Mouse (Mus musculus) embryonic facial prominence, embryonic 14.5 days (tissue): Measurements from ENCODE around the gene Kcnq1. TPM values are rescaled to one million over a fixed set of nuclear protein-coding genes. Genes with fewer than 3 reads are reported as not detected.
A peak's percentile ranks its signal among the peaks of the same experiment; 100 is the strongest.

Experiments
- ATAC-seq: fragments of 200-750 bp; cut with Nextera tagmentation; 2 replicates; pipeline ENCODE4 v1.8.0; 2017; ENCODE audit warnings: low read depth, moderate number of reproducible peaks, moderate TSS enrichment
- DNase-seq: peaks from one replicate; pipeline ENCODE4 v3.0.0-alpha.2; 2015; ENCODE audit warnings: low spot score
- H3K27ac ChIP-seq: fragments of 300-500 bp; sonication (generic); replicated peaks from 2 replicates; pipeline ENCODE4 v1.5.1; 2014; ENCODE audit warnings: low read depth, mild to moderate bottlenecking, low read length, moderate library complexity
- H3K27me3 ChIP-seq: fragments of 300-500 bp; sonication (generic); replicated peaks from 2 replicates; pipeline ENCODE4 v1.6.1; 2014; ENCODE audit warnings: low read length; ENCODE audit not compliant: control insufficient read depth, insufficient read depth
- H3K36me3 ChIP-seq: fragments of 300-500 bp; sonication (generic); 2 replicates; pipeline ENCODE4 v1.6.1; 2014; ENCODE audit warnings: low read length, mixed read lengths; ENCODE audit not compliant: control insufficient read depth, insufficient read depth
- H3K4me1 ChIP-seq: fragments of 300-500 bp; sonication (generic); 2 replicates; pipeline ENCODE4 v1.6.1; 2014; ENCODE audit warnings: antibody characterized with exemption, low read length; ENCODE audit not compliant: control insufficient read depth, insufficient read depth
- H3K4me2 ChIP-seq: fragments of 300-500 bp; sonication (generic); 2 replicates; pipeline ENCODE4 v1.6.1; 2014; ENCODE audit warnings: low read depth, mild to moderate bottlenecking, low read length, moderate library complexity, mixed read lengths
- H3K4me3 ChIP-seq: fragments of 300-500 bp; sonication (generic); 2 replicates; pipeline ENCODE4 v1.5.1; 2014; ENCODE audit warnings: low read depth, mild to moderate bottlenecking, low read length
- H3K9ac ChIP-seq: fragments of 300-500 bp; sonication (generic); 2 replicates; pipeline ENCODE4 v1.6.1; 2014; ENCODE audit warnings: low read depth, mild to moderate bottlenecking, low read length, moderate library complexity, mixed read lengths
- H3K9me3 ChIP-seq: fragments of 300-500 bp; sonication (generic); 2 replicates; pipeline ENCODE4 v1.6.1; 2016; ENCODE audit warnings: low read length; ENCODE audit not compliant: control insufficient read depth
- WGBS: fragments of 180-500 bp; shearing (Covaris S2); extraction: QIAGEN DNeasy Blood & Tissue Kit; methylation state at CpG from one replicate; pipeline ENCODE4 v1.1.7; 2014; 5-methylcytosine and 5-hydroxymethylcytosine counted together
- polyA plus RNA-seq: library from polyadenylated mRNA; unstranded; fragments of >200 nt; fragmentation: Nextera tagmentation; extraction: Ambion mirVana; gene quantifications from 2 replicates; pipeline ENCODE4 v1.2.1, GENCODE M21; 2014

The Kcnq1 gene
- polyA plus RNA-seq, 1 experiment from 2014 or later, result 1.9 TPM

- H3K4me3 ChIP-seq, result no peak overlapping the region
- no peaks in the 10 kb centered on the region for H3K36me3 ChIP-seq
- H3K9me3 ChIP-seq, result no peaks in the 10 kb centered on the region
- no peaks in the 10 kb centered on the region for H3K4me1 ChIP-seq
- no peak for ATAC-seq
- 84% methylated on average over 5 of the region's 5 CpGs for WGBS
- H3K27ac ChIP-seq, result no peak overlapping the region
- no peaks in the 10 kb centered on the region for H3K27me3 ChIP-seq
- no peak overlapping the region for H3K4me2 ChIP-seq
- no peak overlapping the region for H3K9ac ChIP-seq
- no peak for DNase-seq
Measured at GRCm38 (mm10) chr7:143132815-143133214, 26.7 kb downstream of the Kcnq1 start.

- H3K4me1 ChIP-seq, result no peaks in the 10 kb centered on the region
- no peak overlapping the region for H3K9ac ChIP-seq
- no peaks in the 10 kb centered on the region for H3K27me3 ChIP-seq
- DNase-seq (peak; percentile 64), ATAC-seq (peak; percentile 59)
- no peaks in the 10 kb centered on the region for H3K36me3 ChIP-seq
- no peak overlapping the region for H3K4me3 ChIP-seq
- no peak overlapping the region for H3K27ac ChIP-seq
- no peak overlapping the region for H3K4me2 ChIP-seq
- no peaks in the 10 kb centered on the region for H3K9me3 ChIP-seq
- 47% methylated on average over 2 of the region's 2 CpGs for WGBS
Measured at GRCm38 (mm10) chr7:143136125-143136524, 30.0 kb downstream of the Kcnq1 start.

GRCm38 (mm10) chr7:143136561-143136960 is 30.4 kb downstream of the Kcnq1 start:
- DNase-seq (no peak), ATAC-seq (no peak)
- Histone ChIP-seq H3K9ac (no peak overlapping the region), H3K4me2 (no peak overlapping the region), H3K27me3 (no peaks in the 10 kb centered on the region), H3K4me1 (no peaks in the 10 kb centered on the region), H3K9me3 (no peaks in the 10 kb centered on the region), H3K27ac (no peak overlapping the region), H3K36me3 (no peaks in the 10 kb centered on the region), H3K4me3 (no peak overlapping the region)
- 41% methylated on average over 5 of the region's 5 CpGs for WGBS

- no peaks in the 10 kb centered on the region for H3K27me3 ChIP-seq
- H3K4me3 ChIP-seq, result no peak overlapping the region
- H3K4me2 ChIP-seq, result no peak overlapping the region
- 29% methylated on average over 1 of the region's 1 CpGs for WGBS
- H3K9ac ChIP-seq, result no peak overlapping the region
- no peaks in the 10 kb centered on the region for H3K9me3 ChIP-seq
- no peaks in the 10 kb centered on the region for H3K4me1 ChIP-seq
- H3K36me3 ChIP-seq, result no peaks in the 10 kb centered on the region
- no peak for ATAC-seq
- DNase-seq, result peak; percentile 39
- H3K27ac ChIP-seq, result no peak overlapping the region
Measured at GRCm38 (mm10) chr7:143138789-143139188, 32.6 kb downstream of the Kcnq1 start.

- whole genome bisulfite sequencing, result 81% methylated on average over 4 of the region's 4 CpGs
- Histone ChIP-seq H3K9me3 (no peaks in the 10 kb centered on the region), H3K4me2 (no peak overlapping the region), H3K36me3 (no peaks in the 10 kb centered on the region), H3K27me3 (no peaks in the 10 kb centered on the region), H3K4me1 (no peaks in the 10 kb centered on the region), H3K27ac (no peak overlapping the region), H3K9ac (no peak overlapping the region), H3K4me3 (no peak overlapping the region)
- DNase-seq (no peak), ATAC-seq (no peak)
Measured at GRCm38 (mm10) chr7:143139932-143140331, 33.8 kb downstream of the Kcnq1 start.

- H3K4me3 ChIP-seq, result no peak overlapping the region
- no peak overlapping the region for H3K4me2 ChIP-seq
- no peak for ATAC-seq
- 88% methylated on average over 2 of the region's 2 CpGs for WGBS
- H3K9ac ChIP-seq, result no peak overlapping the region
- no peaks in the 10 kb centered on the region for H3K27me3 ChIP-seq
- DNase-seq, result no peak
- H3K4me1 ChIP-seq, result no peaks in the 10 kb centered on the region
- H3K9me3 ChIP-seq, result no peaks in the 10 kb centered on the region
- no peaks in the 10 kb centered on the region for H3K36me3 ChIP-seq
- no peak overlapping the region for H3K27ac ChIP-seq
Measured at GRCm38 (mm10) chr7:143142680-143143079, 36.5 kb downstream of the Kcnq1 start.

GRCm38 (mm10) chr7:143147015-143147414 is 40.9 kb downstream of the Kcnq1 start:
- Histone ChIP-seq H3K4me3 (no peak overlapping the region), H3K4me2 (no peak overlapping the region), H3K36me3 (no peaks in the 10 kb centered on the region), H3K27ac (no peak overlapping the region), H3K9me3 (no peaks in the 10 kb centered on the region), H3K9ac (no peak overlapping the region), H3K27me3 (no peaks in the 10 kb centered on the region), H3K4me1 (no peaks in the 10 kb centered on the region)
- ATAC-seq, result no peak
- WGBS, result 59% methylated on average over 5 of the region's 5 CpGs
- no peak for DNase-seq

GRCm38 (mm10) chr7:143151171-143151570 is 45.0 kb downstream of the Kcnq1 start:
- Histone ChIP-seq H3K4me1 (peaks cover 15% of the 10 kb centered on the region), H3K4me3 (no peak overlapping the region), H3K9ac (no peak overlapping the region), H3K27ac (no peak overlapping the region), H3K27me3 (no peaks in the 10 kb centered on the region), H3K4me2 (no peak overlapping the region), H3K9me3 (no peaks in the 10 kb centered on the region), H3K36me3 (no peaks in the 10 kb centered on the region)
- WGBS, result 6% methylated on average over 2 of the region's 2 CpGs
- ATAC-seq, result no peak
- DNase-seq, result peak; percentile 56

- WGBS, result 19% methylated on average over 3 of the region's 3 CpGs
- no peaks in the 10 kb centered on the region for H3K27me3 ChIP-seq
- no peak overlapping the region for H3K4me3 ChIP-seq
- ATAC-seq (no peak), DNase-seq (peak; percentile 56)
- no peak overlapping the region for H3K4me2 ChIP-seq
- no peak overlapping the region for H3K9ac ChIP-seq
- H3K27ac ChIP-seq, result no peak overlapping the region
- peaks cover 15% of the 10 kb centered on the region for H3K4me1 ChIP-seq
- H3K36me3 ChIP-seq, result no peaks in the 10 kb centered on the region
- H3K9me3 ChIP-seq, result no peaks in the 10 kb centered on the region
Measured at GRCm38 (mm10) chr7:143152350-143152749, 46.2 kb downstream of the Kcnq1 start.
